Mouse (Mus musculus): ENCODE data around the gene Tenm2. TPM values are rescaled to one million over a fixed set of nuclear protein-coding genes. Genes with fewer than 3 reads are reported as not detected.

Tenm2 gene
- polyA plus RNA-seq, 1 experiment from 2014 or later = 30.2 TPM

DNA sequence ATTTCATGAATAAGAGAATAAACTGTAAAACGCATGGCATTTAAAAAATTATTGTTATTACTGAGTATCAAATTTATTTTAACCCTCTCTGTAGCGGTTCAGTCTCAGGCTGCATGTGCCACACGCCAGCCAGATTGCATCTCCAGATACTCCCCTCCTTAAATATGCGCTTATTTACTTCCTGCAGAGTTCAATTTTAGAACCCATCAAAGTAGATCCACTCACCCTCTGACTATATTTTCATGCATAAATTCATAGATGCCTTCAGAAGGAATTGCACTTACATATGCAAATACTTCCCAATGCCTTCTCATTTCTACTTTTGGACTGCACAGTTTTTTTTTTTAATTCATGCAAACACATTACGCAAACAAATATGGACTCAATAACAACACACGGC, 294.3 kb downstream of the Tenm2 start:
- ATAC-seq (ENCODE audit: low FRiP score) = no peak
- WGBS = 79% methylated on average over 6 of the region's 6 CpGs
- no peaks in the 10 kb centered on the region for H3K36me3 ChIP-seq (replicated peaks; ENCODE audit: control insufficient read depth, insufficient read depth)
- no peaks in the 10 kb centered on the region for H3K27me3 ChIP-seq (ENCODE audit: control insufficient read depth, insufficient read depth, low read length)
- no peaks in the 10 kb centered on the region; the same call in 1 of the 2 replicates for H3K4me1 ChIP-seq (replicated peaks; ENCODE audit: control insufficient read depth, insufficient read depth, low read length)
- H3K27ac ChIP-seq = no peak overlapping the region
- DNase-seq (ENCODE audit: low spot score) = no peak
- no peak overlapping the region for H3K9ac ChIP-seq
- H3K4me2 ChIP-seq (replicated peaks) = no peak overlapping the region
- H3K4me3 ChIP-seq (replicated peaks; ENCODE audit: low read length) = no peak overlapping the region
- no peaks in the 10 kb centered on the region for H3K9me3 ChIP-seq (ENCODE audit: control insufficient read depth, low read length)

GRCm38 (mm10) chr11:36940557-36941110, 295.1 kb downstream of the Tenm2 start:
- no peaks in the 10 kb centered on the region for H3K36me3 ChIP-seq (replicated peaks; ENCODE audit: control insufficient read depth, insufficient read depth)
- H3K4me1 ChIP-seq (replicated peaks; ENCODE audit: control insufficient read depth, insufficient read depth, low read length) = no peaks in the 10 kb centered on the region; the same call in 1 of the 2 replicates
- no peak overlapping the region for H3K4me2 ChIP-seq (replicated peaks)
- no peak overlapping the region for H3K9ac ChIP-seq
- ATAC-seq (ENCODE audit: low FRiP score) = no peak
- no peak for DNase-seq (ENCODE audit: low spot score)
- 23% methylated on average over 7 of the region's 7 CpGs for WGBS
- H3K27me3 ChIP-seq (ENCODE audit: control insufficient read depth, insufficient read depth, low read length) = no peaks in the 10 kb centered on the region
- H3K4me3 ChIP-seq (replicated peaks; ENCODE audit: low read length) = no peak overlapping the region
- no peak overlapping the region for H3K27ac ChIP-seq
- H3K9me3 ChIP-seq (ENCODE audit: control insufficient read depth, low read length) = no peaks in the 10 kb centered on the region

DNA sequence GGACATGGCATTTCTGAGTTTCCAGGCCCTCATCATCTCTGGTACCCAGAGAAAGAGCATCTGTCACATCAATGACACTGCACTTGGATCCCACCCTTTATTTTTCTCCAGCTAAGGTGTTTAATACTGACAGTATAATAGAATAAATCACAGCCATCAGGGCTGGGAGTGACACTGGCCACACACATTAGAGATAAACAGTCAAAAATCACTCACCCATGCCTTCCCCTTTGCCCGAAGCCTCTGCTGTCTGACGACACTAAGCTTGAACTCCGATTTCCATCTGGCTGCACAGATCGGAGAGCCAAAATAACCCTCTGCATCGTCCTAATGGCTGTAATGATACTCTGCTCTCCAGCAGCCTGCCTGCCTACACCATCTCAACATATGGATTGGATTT, 305.9 kb downstream of the Tenm2 start:
- Histone ChIP-seq H3K4me2 (replicated peaks) (no peak overlapping the region), H3K9me3 (ENCODE audit: control insufficient read depth, low read length) (0 out of 2 replicates have a peak, but pooled peaks cover 4% of the 10 kb centered on the region), H3K36me3 (replicated peaks; ENCODE audit: control insufficient read depth, insufficient read depth) (no peaks in the 10 kb centered on the region), H3K27me3 (ENCODE audit: control insufficient read depth, insufficient read depth, low read length) (no peaks in the 10 kb centered on the region), H3K27ac (no peak overlapping the region), H3K4me1 (replicated peaks; ENCODE audit: control insufficient read depth, insufficient read depth, low read length) (no peaks in the 10 kb centered on the region), H3K4me3 (replicated peaks; ENCODE audit: low read length) (no peak overlapping the region), H3K9ac (no peak overlapping the region)
- no peak for ATAC-seq (ENCODE audit: low FRiP score)
- DNase-seq (ENCODE audit: low spot score) = no peak
- WGBS = 68% methylated on average over 5 of the region's 5 CpGs

DNA sequence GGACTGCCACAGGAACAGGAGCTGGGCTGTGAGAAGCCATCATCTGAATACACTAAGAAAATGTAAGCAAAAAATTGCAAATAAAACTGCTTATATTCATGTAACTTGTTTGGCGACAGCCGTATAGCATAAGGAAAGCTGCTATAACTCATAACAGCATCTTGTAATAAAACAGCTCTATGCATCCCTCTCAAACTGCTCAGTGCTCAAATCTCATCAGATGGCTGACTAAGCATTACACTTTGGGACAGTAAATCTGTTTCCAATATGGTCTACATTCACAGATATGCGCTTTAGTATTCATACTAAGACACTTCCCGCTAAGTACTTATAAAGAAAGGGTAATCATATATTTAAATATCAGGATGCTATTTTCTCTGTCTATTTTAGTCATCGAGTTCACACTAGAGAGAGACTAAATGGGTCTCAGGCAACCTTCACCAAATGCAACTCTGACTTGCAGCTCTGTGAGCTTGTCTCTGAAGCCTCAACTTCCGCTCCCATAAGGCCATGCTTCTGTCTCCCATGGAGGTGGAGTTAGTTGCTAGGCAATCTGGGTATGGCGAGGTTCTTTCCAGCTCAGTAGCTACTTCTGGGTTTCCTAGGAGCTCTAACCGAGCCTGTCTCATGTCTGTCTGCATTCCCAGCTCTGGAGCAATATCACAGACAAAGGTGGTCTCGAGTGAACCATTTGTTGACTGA, 308.9 kb downstream of the Tenm2 start:
- no peak for DNase-seq (ENCODE audit: low spot score)
- no peaks in the 10 kb centered on the region for H3K27me3 ChIP-seq (ENCODE audit: control insufficient read depth, insufficient read depth, low read length)
- no peak overlapping the region for H3K4me3 ChIP-seq (replicated peaks; ENCODE audit: low read length)
- no peak overlapping the region for H3K4me2 ChIP-seq (replicated peaks)
- 0 out of 2 replicates have a peak, but pooled peaks cover 4% of the 10 kb centered on the region for H3K9me3 ChIP-seq (ENCODE audit: control insufficient read depth, low read length)
- H3K27ac ChIP-seq = no peak overlapping the region
- H3K36me3 ChIP-seq (replicated peaks; ENCODE audit: control insufficient read depth, insufficient read depth) = no peaks in the 10 kb centered on the region
- H3K4me1 ChIP-seq (replicated peaks; ENCODE audit: control insufficient read depth, insufficient read depth, low read length) = no peaks in the 10 kb centered on the region
- no peak overlapping the region for H3K9ac ChIP-seq
- WGBS = 64% methylated on average over 9 of the region's 9 CpGs
- no peak for ATAC-seq (ENCODE audit: low FRiP score)

DNA sequence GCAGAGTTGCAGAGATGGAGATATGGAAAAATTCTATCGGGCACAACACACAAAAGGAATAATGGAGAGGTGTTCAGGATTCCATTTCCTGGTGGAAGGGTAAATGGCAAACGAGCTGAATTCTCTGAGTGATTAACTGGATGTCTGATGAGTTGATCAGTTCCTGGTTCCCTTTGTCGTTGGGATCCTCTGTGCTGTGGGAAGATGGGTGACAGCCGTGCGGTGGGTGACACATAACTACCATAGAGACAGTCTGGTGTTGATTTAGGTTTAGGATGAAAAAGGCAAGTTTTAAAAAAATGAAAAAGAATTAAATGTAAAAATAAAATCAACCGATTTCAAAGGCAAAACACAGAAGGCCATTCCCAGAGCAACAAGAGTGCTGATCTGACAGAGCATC, 316.5 kb downstream of the Tenm2 start:
- no peaks in the 10 kb centered on the region for H3K4me1 ChIP-seq (replicated peaks; ENCODE audit: control insufficient read depth, insufficient read depth, low read length)
- no peaks in the 10 kb centered on the region for H3K36me3 ChIP-seq (replicated peaks; ENCODE audit: control insufficient read depth, insufficient read depth)
- no peak overlapping the region for H3K9ac ChIP-seq
- H3K4me2 ChIP-seq (replicated peaks) = no peak overlapping the region
- ATAC-seq (ENCODE audit: low FRiP score) (no peak), DNase-seq (ENCODE audit: low spot score) (no peak)
- no peak overlapping the region for H3K4me3 ChIP-seq (replicated peaks; ENCODE audit: low read length)
- no peak overlapping the region for H3K27ac ChIP-seq
- no peaks in the 10 kb centered on the region for H3K9me3 ChIP-seq (ENCODE audit: control insufficient read depth, low read length)
- no peaks in the 10 kb centered on the region for H3K27me3 ChIP-seq (ENCODE audit: control insufficient read depth, insufficient read depth, low read length)
- 83% methylated on average over 6 of the region's 6 CpGs for WGBS

- Histone ChIP-seq H3K4me2 (replicated peaks) (no peak overlapping the region), H3K4me3 (replicated peaks; ENCODE audit: low read length) (no peak overlapping the region), H3K9ac (no peak overlapping the region), H3K27ac (no peak overlapping the region), H3K4me1 (replicated peaks; ENCODE audit: control insufficient read depth, insufficient read depth, low read length) (no peaks in the 10 kb centered on the region), H3K36me3 (replicated peaks; ENCODE audit: control insufficient read depth, insufficient read depth) (no peaks in the 10 kb centered on the region), H3K27me3 (ENCODE audit: control insufficient read depth, insufficient read depth, low read length) (no peaks in the 10 kb centered on the region), H3K9me3 (ENCODE audit: control insufficient read depth, low read length) (no peaks in the 10 kb centered on the region)
- DNase-seq (ENCODE audit: low spot score) (no peak), ATAC-seq (ENCODE audit: low FRiP score) (no peak)
- 78% methylated on average over 4 of the region's 4 CpGs for WGBS
Measured at GRCm38 (mm10) chr11:36911406-36911805, 324.4 kb downstream of the Tenm2 start.

DNA sequence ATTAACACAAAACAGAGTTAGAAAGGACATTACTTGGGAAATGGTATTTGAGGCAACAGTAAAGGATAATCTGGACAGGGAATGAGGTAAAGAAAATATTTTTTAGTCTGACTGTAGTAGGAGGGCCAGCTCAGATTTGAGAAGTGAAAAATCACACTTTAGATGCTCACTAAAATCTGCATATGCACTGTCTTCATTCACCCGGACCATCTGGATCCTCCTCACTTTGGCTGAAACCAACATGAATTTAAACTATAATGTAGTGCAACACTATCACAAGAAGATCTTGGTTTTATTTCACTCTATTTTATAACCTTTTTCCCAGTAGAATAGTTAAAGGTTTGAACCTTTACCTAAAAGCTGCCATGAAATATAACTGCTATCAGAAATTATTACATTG, 326.7 kb downstream of the Tenm2 start:
- Histone ChIP-seq H3K4me2 (replicated peaks) (no peak overlapping the region), H3K4me1 (replicated peaks; ENCODE audit: control insufficient read depth, insufficient read depth, low read length) (no peaks in the 10 kb centered on the region), H3K9ac (no peak overlapping the region), H3K36me3 (replicated peaks; ENCODE audit: control insufficient read depth, insufficient read depth) (no peaks in the 10 kb centered on the region), H3K27me3 (ENCODE audit: control insufficient read depth, insufficient read depth, low read length) (no peaks in the 10 kb centered on the region), H3K4me3 (replicated peaks; ENCODE audit: low read length) (no peak overlapping the region), H3K27ac (no peak overlapping the region), H3K9me3 (ENCODE audit: control insufficient read depth, low read length) (no peaks in the 10 kb centered on the region)
- ATAC-seq (ENCODE audit: low FRiP score) (no peak), DNase-seq (ENCODE audit: low spot score) (no peak)
- 92% methylated on average over 1 of the region's 1 CpGs for WGBS

GRCm38 (mm10) chr11:36902302-36902701, 333.5 kb downstream of the Tenm2 start:
- Histone ChIP-seq H3K9ac (no peak overlapping the region), H3K27ac (no peak overlapping the region), H3K4me2 (replicated peaks) (no peak overlapping the region), H3K27me3 (ENCODE audit: control insufficient read depth, insufficient read depth, low read length) (no peaks in the 10 kb centered on the region), H3K4me3 (replicated peaks; ENCODE audit: low read length) (no peak overlapping the region), H3K36me3 (replicated peaks; ENCODE audit: control insufficient read depth, insufficient read depth) (no peaks in the 10 kb centered on the region), H3K4me1 (replicated peaks; ENCODE audit: control insufficient read depth, insufficient read depth, low read length) (no peaks in the 10 kb centered on the region), H3K9me3 (ENCODE audit: control insufficient read depth, low read length) (no peaks in the 10 kb centered on the region)
- DNase-seq (ENCODE audit: low spot score) (no peak), ATAC-seq (ENCODE audit: low FRiP score) (no peak)
- 5% methylated on average over 2 of the region's 2 CpGs for WGBS

DNA sequence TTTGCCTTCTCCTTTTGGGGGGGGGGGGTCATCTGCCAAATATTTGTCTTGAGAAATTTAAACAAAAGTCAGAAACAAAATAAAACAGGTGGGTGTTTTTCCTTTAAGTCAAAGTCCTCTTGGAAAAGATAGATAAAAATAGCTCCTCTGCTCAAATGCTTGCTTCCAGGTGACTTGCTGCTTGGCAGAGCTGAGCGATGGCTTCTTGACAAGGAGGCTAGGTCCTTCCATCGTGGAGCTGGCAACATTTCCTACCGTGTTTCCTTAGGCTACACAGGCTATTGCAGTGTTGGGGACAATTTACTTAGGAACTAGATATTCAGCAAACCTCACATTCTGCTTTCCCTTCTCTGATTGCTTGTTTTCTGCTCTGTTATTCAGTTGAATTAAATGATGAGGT, 342.7 kb downstream of the Tenm2 start:
- DNase-seq (ENCODE audit: low spot score) = no peak
- no peaks in the 10 kb centered on the region for H3K27me3 ChIP-seq (ENCODE audit: control insufficient read depth, insufficient read depth, low read length)
- no peaks in the 10 kb centered on the region for H3K36me3 ChIP-seq (replicated peaks; ENCODE audit: control insufficient read depth, insufficient read depth)
- no peak overlapping the region for H3K4me3 ChIP-seq (replicated peaks; ENCODE audit: low read length)
- no peak overlapping the region for H3K27ac ChIP-seq
- no peaks in the 10 kb centered on the region for H3K4me1 ChIP-seq (replicated peaks; ENCODE audit: control insufficient read depth, insufficient read depth, low read length)
- no peaks in the 10 kb centered on the region for H3K9me3 ChIP-seq (ENCODE audit: control insufficient read depth, low read length)
- no peak overlapping the region for H3K4me2 ChIP-seq (replicated peaks)
- 86% methylated on average over 3 of the region's 3 CpGs for WGBS
- H3K9ac ChIP-seq = no peak overlapping the region
- ATAC-seq (ENCODE audit: low FRiP score) = no peak
